Mouse (Mus musculus) liver, embryonic 14.5 days (tissue): ENCODE results near the gene Fgfr2. TPM values are rescaled to one million over a fixed set of nuclear protein-coding genes. Genes with fewer than 3 reads are reported as not detected.

ENCODE experiments used
- ATAC-seq: fragments of 200-750 bp; cut with Nextera tagmentation; 2 replicates; pipeline ENCODE4 v1.8.0; 2017; ENCODE audit warnings: moderate number of reproducible peaks, mild to moderate bottlenecking, moderate library complexity; ENCODE audit not compliant: insufficient read depth
- DNase-seq, 3 experiments: peaks; one replicate each; pipeline ENCODE4 v3.0.0-alpha.2; 2012 to 2013; ENCODE audit warnings: low read depth in 3 of 3, low spot score in 3 of 3
- H3K27ac ChIP-seq: fragments of 300-500 bp; sonication (generic); 2 replicates; pipeline ENCODE4 v1.5.1; 2014; ENCODE audit warnings: moderate library complexity, mild to moderate bottlenecking, control low read depth, inconsistent platforms
- H3K27me3 ChIP-seq: fragments of 300-500 bp; sonication (generic); 2 replicates; pipeline ENCODE4 v1.6.1; 2014; ENCODE audit warnings: mild to moderate bottlenecking, low read length, moderate library complexity; ENCODE audit not compliant: control insufficient read depth, insufficient read depth
- H3K36me3 ChIP-seq: fragments of 300-500 bp; sonication (generic); replicated peaks from 2 replicates; pipeline ENCODE4 v1.6.1; 2014; ENCODE audit warnings: low read depth; ENCODE audit not compliant: control insufficient read depth, insufficient read depth
- H3K4me1 ChIP-seq, 2 experiments: fragments of 200-500 bp in 1 of 2; fragments of 300-500 bp in 1 of 2; sonication (generic) in 1 of 2; replicated peaks; 2 replicates each; pipeline ENCODE4 v1.6.1; 2012 to 2014; ENCODE audit warnings: antibody characterized with exemption in 1 of 2, inconsistent platforms in 1 of 2, low read length in 1 of 2; ENCODE audit not compliant: control insufficient read depth in 2 of 2, insufficient read depth in 2 of 2
- H3K4me2 ChIP-seq: fragments of 300-500 bp; sonication (generic); 2 replicates; pipeline ENCODE4 v1.6.1; 2014; ENCODE audit warnings: low read depth, mild to moderate bottlenecking, control low read depth, moderate library complexity
- H3K4me3 ChIP-seq, 2 experiments: fragments of 200-500 bp in 1 of 2; fragments of 300-500 bp in 1 of 2; sonication (generic) in 1 of 2; 2 replicates each; pipeline ENCODE4 v1.5.1; 2012 to 2014; ENCODE audit warnings: low read depth in 2 of 2, low read length in 2 of 2, mild to moderate bottlenecking in 2 of 2, control low read depth in 1 of 2, inconsistent platforms in 1 of 2, moderate library complexity in 1 of 2; ENCODE audit not compliant: insufficient read depth in 1 of 2
- H3K9ac ChIP-seq: fragments of 300-500 bp; sonication (generic); replicated peaks from 2 replicates; pipeline ENCODE4 v1.6.1; 2014; ENCODE audit warnings: mild to moderate bottlenecking, control low read depth, moderate library complexity
- H3K9me3 ChIP-seq: fragments of 300-500 bp; sonication (generic); 2 replicates; pipeline ENCODE4 v1.6.1; 2016; ENCODE audit warnings: low read length, mixed read lengths; ENCODE audit not compliant: control insufficient read depth
- CTCF ChIP-seq: IDR thresholded peaks from 2 replicates; pipeline ENCODE4 v1.5.1; 2016; ENCODE audit warnings: antibody characterized with exemption, low read depth, control low read depth
- EP300 ChIP-seq: IDR thresholded peaks from 2 replicates; pipeline ENCODE4 v1.6.1; 2016; ENCODE audit warnings: antibody characterized with exemption, low read depth
- WGBS: fragments of 180-500 bp; shearing (Covaris S2); extraction: QIAGEN DNeasy Blood & Tissue Kit; methylation state at CpG from one replicate; pipeline ENCODE4 v1.1.7; 2014; ENCODE audit not compliant: insufficient replicate concordance; 5-methylcytosine and 5-hydroxymethylcytosine counted together
- polyA plus RNA-seq, 2 experiments: library from polyadenylated mRNA; depleted of rRNA in 1 of 2; stranded (reverse) in 1 of 2; unstranded in 1 of 2; fragments of >200 nt; fragmentation: Nextera tagmentation in 1 of 2; extraction: Ambion mirVana in 1 of 2; gene quantifications; 2 replicates each; pipeline versions ENCODE4 v1.2.1 to v1.2.3; 2012 to 2014

The Fgfr2 gene
- polyA plus RNA-seq, 2 experiments: 7.9 to 8.8 TPM

- no peak overlapping the region for H3K4me3 ChIP-seq
- H3K27me3 ChIP-seq: no peaks in the 10 kb centered on the region
- no peaks in the 10 kb centered on the region for H3K9me3 ChIP-seq
- ATAC-seq (no peak), DNase-seq (no peak)
- no peaks in the 10 kb centered on the region for H3K4me1 ChIP-seq
- 58% methylated on average over 3 of the region's 3 CpGs for WGBS
- H3K4me2 ChIP-seq: no peak overlapping the region
- no peak overlapping the region for H3K27ac ChIP-seq
- TF ChIP-seq CTCF: no peak
- no peak for TF ChIP-seq EP300
- H3K36me3 ChIP-seq: no peaks in the 10 kb centered on the region
- H3K9ac ChIP-seq: no peak overlapping the region
Measured at GRCm38 (mm10) chr7:132701412-132701811, 421.7 kb downstream of the Fgfr2 start.

GRCm38 (mm10) chr7:132700107-132700506 is 423.0 kb downstream of the Fgfr2 start:
- TF ChIP-seq EP300 (no peak), CTCF (no peak)
- DNase-seq (no peak), ATAC-seq (no peak)
- Histone ChIP-seq H3K27ac (no peak overlapping the region), H3K9me3 (no peaks in the 10 kb centered on the region), H3K4me1 (no peaks in the 10 kb centered on the region), H3K27me3 (no peaks in the 10 kb centered on the region), H3K4me2 (no peak overlapping the region), H3K4me3 (no peak overlapping the region), H3K36me3 (no peaks in the 10 kb centered on the region), H3K9ac (no peak overlapping the region)
- WGBS: 49% methylated on average over 4 of the region's 4 CpGs

GRCm38 (mm10) chr7:132699639-132700038 is 423.5 kb downstream of the Fgfr2 start:
- TF ChIP-seq EP300 (no peak), CTCF (no peak)
- Histone ChIP-seq H3K9me3 (no peaks in the 10 kb centered on the region), H3K36me3 (no peaks in the 10 kb centered on the region), H3K27ac (no peak overlapping the region), H3K4me2 (no peak overlapping the region), H3K9ac (no peak overlapping the region), H3K4me3 (no peak overlapping the region), H3K27me3 (no peaks in the 10 kb centered on the region), H3K4me1 (no peaks in the 10 kb centered on the region)
- DNase-seq (no peak), ATAC-seq (no peak)

- WGBS: 60% methylated on average over 4 of the region's 4 CpGs
- Histone ChIP-seq H3K9me3 (no peaks in the 10 kb centered on the region), H3K4me1 (no peaks in the 10 kb centered on the region), H3K4me3 (no peak overlapping the region), H3K27me3 (no peaks in the 10 kb centered on the region), H3K4me2 (no peak overlapping the region), H3K9ac (no peak overlapping the region), H3K36me3 (no peaks in the 10 kb centered on the region), H3K27ac (no peak overlapping the region)
- DNase-seq (no peak), ATAC-seq (no peak)
- TF ChIP-seq CTCF (no peak), EP300 (no peak)
Measured at GRCm38 (mm10) chr7:132699165-132699564, 424.0 kb downstream of the Fgfr2 start.

GRCm38 (mm10) chr7:132698737-132699136 is 424.4 kb downstream of the Fgfr2 start:
- H3K36me3 ChIP-seq: no peaks in the 10 kb centered on the region
- H3K9me3 ChIP-seq: no peaks in the 10 kb centered on the region
- DNase-seq: no peak
- H3K4me1 ChIP-seq: no peaks in the 10 kb centered on the region
- H3K27ac ChIP-seq: no peak overlapping the region
- no peak overlapping the region for H3K4me3 ChIP-seq
- WGBS: 37% methylated on average over 4 of the region's 4 CpGs
- H3K27me3 ChIP-seq: no peaks in the 10 kb centered on the region
- TF ChIP-seq CTCF: no peak
- no peak overlapping the region for H3K9ac ChIP-seq
- ATAC-seq: no peak
- H3K4me2 ChIP-seq: no peak overlapping the region

- Histone ChIP-seq H3K27me3 (no peaks in the 10 kb centered on the region), H3K9ac (no peak overlapping the region), H3K36me3 (no peaks in the 10 kb centered on the region), H3K27ac (no peak overlapping the region), H3K4me2 (no peak overlapping the region), H3K4me3 (no peak overlapping the region), H3K9me3 (no peaks in the 10 kb centered on the region), H3K4me1 (no peaks in the 10 kb centered on the region)
- DNase-seq (no peak), ATAC-seq (no peak)
- TF ChIP-seq EP300 (no peak), CTCF (no peak)
- WGBS: 75% methylated on average over 8 of the region's 8 CpGs
Measured at GRCm38 (mm10) chr7:132697258-132697796, 425.8 kb downstream of the Fgfr2 start.
